Mouse (Mus musculus): Measurements from ENCODE around the gene Rad50. TPM values are rescaled to one million over a fixed set of nuclear protein-coding genes. Genes with fewer than 3 reads are reported as not detected.

Rad50 gene
- polyA plus RNA-seq, 1 experiment from 2014 or later = 15.7 TPM

- Histone ChIP-seq H3K27me3 (ENCODE audit: control insufficient read depth, insufficient read depth, low read length) (no peaks in the 10 kb centered on the region), H3K4me3 (ENCODE audit: low read depth, low read length) (no peak overlapping the region), H3K9me3 (ENCODE audit: control insufficient read depth, low read length) (no peaks in the 10 kb centered on the region), H3K4me2 (replicated peaks; ENCODE audit: low read depth) (no peak overlapping the region), H3K27ac (replicated peaks) (no peak overlapping the region), H3K36me3 (ENCODE audit: control insufficient read depth, insufficient read depth, low read length) (peaks cover 13% of the 10 kb centered on the region), H3K9ac (ENCODE audit: low read length) (no peak overlapping the region), H3K4me1 (replicated peaks; ENCODE audit: control insufficient read depth, insufficient read depth) (no peaks in the 10 kb centered on the region)
- ATAC-seq (ENCODE audit: low FRiP score, low TSS enrichment) = no peak
- WGBS = 80% methylated on average over 14 of the region's 14 CpGs
- no peak for DNase-seq (ENCODE audit: low spot score)
- no peak for TF ChIP-seq EP300 (optimal IDR thresholded peaks at IDR 0.05)
- no peak for TF ChIP-seq CTCF (IDR thresholded peaks at IDR 0.05; ENCODE audit: low read depth)
These were observed 44.1 kb downstream of the Rad50 start for GRCm38 (mm10) chr11:53662794-53663674.

- no peak overlapping the region for H3K4me2 ChIP-seq (replicated peaks; ENCODE audit: low read depth)
- WGBS = 81% methylated on average over 6 of the region's 6 CpGs
- no peaks in the 10 kb centered on the region for H3K9me3 ChIP-seq (ENCODE audit: control insufficient read depth, low read length)
- ATAC-seq (ENCODE audit: low FRiP score, low TSS enrichment) (no peak), DNase-seq (ENCODE audit: low spot score) (no peak)
- no peak overlapping the region for H3K4me3 ChIP-seq (ENCODE audit: low read depth, low read length)
- H3K27ac ChIP-seq (replicated peaks) = no peak overlapping the region
- no peak for TF ChIP-seq CTCF (IDR thresholded peaks at IDR 0.05; ENCODE audit: low read depth)
- TF ChIP-seq EP300 (optimal IDR thresholded peaks at IDR 0.05) = no peak
- H3K4me1 ChIP-seq (replicated peaks; ENCODE audit: control insufficient read depth, insufficient read depth) = no peaks in the 10 kb centered on the region
- H3K36me3 ChIP-seq (ENCODE audit: control insufficient read depth, insufficient read depth, low read length) = peaks cover 4% of the 10 kb centered on the region
- H3K9ac ChIP-seq (ENCODE audit: low read length) = no peak overlapping the region
- no peaks in the 10 kb centered on the region for H3K27me3 ChIP-seq (ENCODE audit: control insufficient read depth, insufficient read depth, low read length)
These were observed 49.3 kb downstream of the Rad50 start for GRCm38 (mm10) chr11:53657828-53658227.

- Histone ChIP-seq H3K27me3 (ENCODE audit: control insufficient read depth, insufficient read depth, low read length) (no peaks in the 10 kb centered on the region), H3K9me3 (ENCODE audit: control insufficient read depth, low read length) (no peaks in the 10 kb centered on the region), H3K9ac (ENCODE audit: low read length) (no peak overlapping the region), H3K4me2 (replicated peaks; ENCODE audit: low read depth) (no peak overlapping the region), H3K27ac (replicated peaks) (no peak overlapping the region), H3K4me3 (ENCODE audit: low read depth, low read length) (no peak overlapping the region), H3K4me1 (replicated peaks; ENCODE audit: control insufficient read depth, insufficient read depth) (no peaks in the 10 kb centered on the region), H3K36me3 (ENCODE audit: control insufficient read depth, insufficient read depth, low read length) (peaks cover 4% of the 10 kb centered on the region)
- no peak for TF ChIP-seq CTCF (IDR thresholded peaks at IDR 0.05; ENCODE audit: low read depth)
- no peak for TF ChIP-seq EP300 (optimal IDR thresholded peaks at IDR 0.05)
- DNase-seq (ENCODE audit: low spot score) (no peak), ATAC-seq (ENCODE audit: low FRiP score, low TSS enrichment) (no peak)
- WGBS = 83% methylated on average over 8 of the region's 8 CpGs
These were observed 49.7 kb downstream of the Rad50 start for GRCm38 (mm10) chr11:53657381-53657780.

GRCm38 (mm10) chr11:53656558-53657202, 50.4 kb downstream of the Rad50 start:
- no peak for ATAC-seq (ENCODE audit: low FRiP score, low TSS enrichment)
- H3K9ac ChIP-seq (ENCODE audit: low read length) = no peak overlapping the region
- no peak for TF ChIP-seq CTCF (IDR thresholded peaks at IDR 0.05; ENCODE audit: low read depth)
- no peak for TF ChIP-seq EP300 (optimal IDR thresholded peaks at IDR 0.05)

GRCm38 (mm10) chr11:53655043-53655442, 52.1 kb downstream of the Rad50 start:
- ATAC-seq (ENCODE audit: low FRiP score, low TSS enrichment) = no peak
- Histone ChIP-seq H3K4me2 (replicated peaks; ENCODE audit: low read depth) (no peak overlapping the region), H3K27me3 (ENCODE audit: control insufficient read depth, insufficient read depth, low read length) (no peaks in the 10 kb centered on the region), H3K27ac (replicated peaks) (no peak overlapping the region), H3K9me3 (ENCODE audit: control insufficient read depth, low read length) (no peaks in the 10 kb centered on the region), H3K36me3 (ENCODE audit: control insufficient read depth, insufficient read depth, low read length) (peaks cover 6% of the 10 kb centered on the region), H3K4me3 (ENCODE audit: low read depth, low read length) (no peak overlapping the region), H3K4me1 (replicated peaks; ENCODE audit: control insufficient read depth, insufficient read depth) (no peaks in the 10 kb centered on the region), H3K9ac (ENCODE audit: low read length) (no peak overlapping the region)
- TF ChIP-seq CTCF (IDR thresholded peaks at IDR 0.05; ENCODE audit: low read depth) = no peak
- TF ChIP-seq EP300 (optimal IDR thresholded peaks at IDR 0.05) = no peak
- no peak for DNase-seq (ENCODE audit: low spot score)
- 74% methylated on average over 5 of the region's 5 CpGs for WGBS

More at GRCm38 (mm10) chr11:53656558-53657202, 50.4 kb downstream of the Rad50 start:
- Histone ChIP-seq H3K27ac (replicated peaks) (no peak overlapping the region), H3K9me3 (ENCODE audit: control insufficient read depth, low read length) (no peaks in the 10 kb centered on the region), H3K4me1 (replicated peaks; ENCODE audit: control insufficient read depth, insufficient read depth) (no peaks in the 10 kb centered on the region), H3K36me3 (ENCODE audit: control insufficient read depth, insufficient read depth, low read length) (peaks cover 4% of the 10 kb centered on the region), H3K4me2 (replicated peaks; ENCODE audit: low read depth) (no peak overlapping the region), H3K27me3 (ENCODE audit: control insufficient read depth, insufficient read depth, low read length) (no peaks in the 10 kb centered on the region), H3K4me3 (ENCODE audit: low read depth, low read length) (no peak overlapping the region)
- no peak for DNase-seq (ENCODE audit: low spot score)
- WGBS = 54% methylated on average over 9 of the region's 9 CpGs

- H3K4me1 ChIP-seq (replicated peaks; ENCODE audit: control insufficient read depth, insufficient read depth) = no peaks in the 10 kb centered on the region
- TF ChIP-seq CTCF (IDR thresholded peaks at IDR 0.05; ENCODE audit: low read depth) (no peak), EP300 (optimal IDR thresholded peaks at IDR 0.05) (no peak)
- WGBS = 76% methylated on average over 2 of the region's 2 CpGs
- no peaks in the 10 kb centered on the region for H3K27me3 ChIP-seq (ENCODE audit: control insufficient read depth, insufficient read depth, low read length)
- ATAC-seq (ENCODE audit: low FRiP score, low TSS enrichment) = no peak
- no peak overlapping the region for H3K4me2 ChIP-seq (replicated peaks; ENCODE audit: low read depth)
- H3K27ac ChIP-seq (replicated peaks) = no peak overlapping the region
- no peak overlapping the region for H3K4me3 ChIP-seq (ENCODE audit: low read depth, low read length)
- DNase-seq (ENCODE audit: low spot score) = no peak
- no peak overlapping the region for H3K9ac ChIP-seq (ENCODE audit: low read length)
- peaks cover 12% of the 10 kb centered on the region for H3K36me3 ChIP-seq (ENCODE audit: control insufficient read depth, insufficient read depth, low read length)
- H3K9me3 ChIP-seq (ENCODE audit: control insufficient read depth, low read length) = no peaks in the 10 kb centered on the region
These were observed 54.7 kb downstream of the Rad50 start for GRCm38 (mm10) chr11:53652427-53652826.

Data from stomach, postnatal 0 days (tissue).